Mouse (Mus musculus) liver, postnatal 0 days (tissue): ENCODE results near the gene Inpp4b.

Experiments used
- CTCF ChIP-seq: sonication (generic); IDR thresholded peaks from 2 replicates; pipeline ENCODE4 v1.5.1; 2016; ENCODE audit warnings: antibody characterized with exemption, low read depth
- EP300 ChIP-seq: IDR thresholded peaks from 2 replicates; pipeline ENCODE4 v1.6.1; 2016; ENCODE audit warnings: antibody characterized with exemption, low read depth, mild to moderate bottlenecking

DNA sequence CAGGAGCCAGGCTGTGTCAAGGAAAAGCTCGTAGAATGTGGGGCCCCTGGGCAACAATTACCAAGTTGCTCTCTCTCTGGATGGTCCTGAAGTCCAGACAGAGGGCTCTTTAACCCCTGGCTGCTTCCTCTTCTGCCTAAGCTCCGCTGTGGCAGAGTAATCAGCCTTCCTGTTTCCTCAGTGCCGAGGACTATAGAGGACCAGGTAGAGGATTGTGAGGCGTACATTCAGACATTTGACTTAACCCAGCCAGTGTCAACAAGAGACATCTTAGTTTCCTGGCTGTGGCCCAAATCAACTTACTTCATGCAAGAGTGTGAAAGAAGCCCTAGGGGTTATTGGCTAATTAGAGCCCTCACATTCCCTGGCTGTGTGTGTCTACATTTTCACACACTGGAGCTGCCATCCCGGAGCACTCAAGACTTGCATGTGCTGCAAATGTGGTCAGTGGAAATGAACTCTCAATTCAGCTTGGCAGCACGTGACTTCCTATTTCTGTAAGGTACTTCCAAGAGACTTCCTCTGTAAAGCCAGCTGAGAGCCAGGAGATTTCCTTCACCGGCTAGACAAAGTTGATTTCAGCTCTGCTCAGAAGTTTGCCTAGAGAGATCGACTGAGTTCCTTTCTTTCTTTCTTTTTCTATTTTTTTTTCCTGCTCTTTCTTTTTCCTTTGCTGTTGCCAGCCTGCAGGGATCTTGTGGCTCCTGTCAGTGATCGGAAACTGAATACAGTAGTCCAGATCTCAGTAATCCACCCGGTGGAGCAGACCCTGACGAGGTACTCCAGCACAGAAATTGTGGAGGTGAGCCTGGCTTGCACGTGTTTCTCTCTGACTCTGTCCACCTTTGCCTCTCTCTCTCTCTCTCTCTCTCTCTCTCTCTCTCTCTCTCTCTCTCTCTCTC lies 425.3 kb downstream of the Inpp4b start:
- TF ChIP-seq CTCF (no peak), EP300 (no peak)
